Mouse (Mus musculus) T-helper 1 cell (primary cell): Measurements from ENCODE around the gene Fam92b.

Source experiments
- in situ Hi-C: fragments of 300-600 bp; cut with MboI, MseI; formaldehyde crosslinking; loops from one replicate; pipeline ENCODE4 v1.15.1; 2025; ENCODE audit warnings: high pct_unique_total_duplicates

Fam92b gene

DNA sequence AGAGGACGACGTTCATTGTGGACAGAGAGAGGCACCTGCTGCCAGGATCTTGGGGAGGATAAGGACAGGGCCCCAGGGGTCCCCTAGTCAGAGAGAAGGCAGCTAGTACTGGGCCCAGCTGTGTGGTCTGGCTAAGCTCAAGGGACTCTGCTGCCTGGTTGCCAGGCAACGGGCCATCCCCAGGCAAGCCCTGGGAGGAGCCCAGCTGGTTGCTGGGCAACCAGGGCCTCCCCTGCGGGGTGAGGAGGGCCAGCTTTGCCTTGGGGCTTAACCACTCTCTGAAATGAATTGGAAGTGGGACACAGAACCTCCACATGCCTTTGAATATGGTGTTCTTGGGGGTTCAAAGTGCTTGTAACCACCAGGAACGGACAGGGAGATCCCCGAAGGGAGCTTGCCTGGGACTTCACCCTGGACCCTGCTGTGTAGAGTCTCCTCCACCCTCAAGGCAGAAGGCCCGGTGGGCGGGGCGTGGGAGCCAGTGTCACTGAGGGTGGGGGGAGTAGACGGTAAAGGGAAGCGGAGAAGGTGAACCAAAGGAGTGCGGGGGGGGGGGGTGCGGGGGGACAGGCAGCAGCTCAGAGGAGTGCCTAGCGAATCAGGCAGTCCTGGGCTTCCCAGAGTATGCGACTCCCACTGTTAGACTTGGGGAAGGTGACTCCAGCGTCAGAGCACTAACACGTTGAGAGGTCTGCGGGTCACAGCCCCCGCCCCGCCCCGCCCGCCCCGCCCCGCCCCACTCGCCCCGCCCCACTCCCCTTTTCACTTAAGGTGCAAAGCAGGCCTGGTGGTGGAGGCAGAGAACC is at the start of gene Fam92b:
Gene Fam92b, minus strand, starts transcription at position 149 of the 806 bp plus-strand sequence.
- in situ Hi-C loops = no loop called here

DNA sequence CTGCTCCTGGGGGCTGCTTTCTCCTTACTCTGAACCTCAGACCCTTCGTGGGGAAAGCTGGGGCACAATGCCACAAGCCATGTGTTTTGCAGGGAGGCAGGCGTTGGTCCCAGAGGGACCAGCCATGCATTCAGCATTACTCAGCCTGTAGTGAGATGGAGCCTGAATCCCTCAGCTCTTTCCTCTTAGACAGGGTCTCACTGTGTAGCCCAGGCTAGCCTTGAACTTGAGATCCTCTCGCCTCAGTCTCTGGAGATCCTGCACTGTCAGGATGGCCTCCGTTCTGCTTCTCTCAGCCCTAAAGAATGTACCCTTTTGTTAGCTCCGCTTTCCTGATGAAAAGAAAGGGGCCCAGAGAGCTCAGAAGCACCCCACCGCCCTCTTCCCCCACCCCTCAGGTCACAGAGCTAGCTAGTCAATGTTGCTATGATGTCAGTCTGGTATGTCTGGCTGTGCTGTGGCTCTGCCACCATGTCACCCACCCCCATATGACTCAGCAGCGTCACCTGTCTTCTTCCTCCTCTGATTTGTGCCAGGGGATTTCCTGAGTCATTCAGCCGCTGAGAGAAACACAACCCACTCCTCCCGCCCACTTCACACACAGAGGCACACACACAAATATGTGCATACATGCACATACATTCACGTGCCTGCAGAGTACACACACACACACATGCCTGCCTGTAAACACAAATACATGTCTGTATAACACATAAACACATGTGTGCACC is 48.3 kb upstream of the Fam92b start:
- in situ Hi-C loops = no loop called here

GRCm38 (mm10) chr8:120224521-120225420 is 47.5 kb upstream of the Fam92b start:
- in situ Hi-C loops = no loop called here

DNA sequence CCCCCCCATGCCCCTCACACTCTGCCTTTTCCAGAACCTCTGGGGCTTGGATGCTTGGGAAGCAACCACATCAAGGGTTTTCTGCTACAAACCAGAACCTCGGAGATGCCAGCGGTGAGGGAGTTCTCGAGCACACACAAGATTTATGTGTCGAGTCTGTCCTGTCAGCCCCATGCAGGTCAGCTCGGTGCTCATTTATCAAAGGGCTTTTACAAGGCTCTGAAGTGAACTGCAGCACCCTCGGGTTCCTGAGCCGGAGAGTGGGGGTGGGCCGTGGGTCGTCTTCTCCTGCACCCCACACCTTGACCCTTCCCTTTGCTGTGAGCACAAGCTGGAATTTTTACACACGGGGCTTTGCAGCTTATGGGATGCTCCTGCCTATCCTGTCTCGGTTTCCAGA is 45.3 kb upstream of the Fam92b start:
- in situ Hi-C loops = no loop called here

- in situ Hi-C loops = no loop called here
These were observed 39.9 kb upstream of the Fam92b start for GRCm38 (mm10) chr8:120216855-120217830.

- in situ Hi-C loops = no loop called here
These were observed 38.3 kb upstream of the Fam92b start for GRCm38 (mm10) chr8:120215416-120216141.

DNA sequence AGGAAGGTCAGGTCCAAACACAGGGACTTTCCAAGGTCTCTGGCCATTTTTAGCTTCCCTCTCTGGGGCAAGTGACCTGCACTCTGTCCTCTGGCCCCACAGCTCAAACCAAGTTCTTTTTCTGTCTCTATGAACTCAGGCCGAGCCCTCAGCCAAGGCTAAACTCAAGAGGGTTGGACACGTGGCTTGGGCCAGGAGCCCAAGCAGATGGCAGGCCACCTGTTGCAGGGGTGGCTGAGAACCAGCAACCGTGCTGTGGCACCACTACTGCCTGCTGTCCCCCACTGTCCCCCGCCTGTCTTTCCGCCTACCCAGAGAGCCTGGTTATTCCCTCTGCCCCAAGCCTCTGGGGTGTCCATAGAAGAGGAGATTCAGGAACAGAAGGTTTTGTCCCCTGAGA is 36.7 kb upstream of the Fam92b start:
- in situ Hi-C loops = no loop called here

GRCm38 (mm10) chr8:120213229-120213628 is 36.0 kb upstream of the Fam92b start:
- in situ Hi-C loops = no loop called here

DNA sequence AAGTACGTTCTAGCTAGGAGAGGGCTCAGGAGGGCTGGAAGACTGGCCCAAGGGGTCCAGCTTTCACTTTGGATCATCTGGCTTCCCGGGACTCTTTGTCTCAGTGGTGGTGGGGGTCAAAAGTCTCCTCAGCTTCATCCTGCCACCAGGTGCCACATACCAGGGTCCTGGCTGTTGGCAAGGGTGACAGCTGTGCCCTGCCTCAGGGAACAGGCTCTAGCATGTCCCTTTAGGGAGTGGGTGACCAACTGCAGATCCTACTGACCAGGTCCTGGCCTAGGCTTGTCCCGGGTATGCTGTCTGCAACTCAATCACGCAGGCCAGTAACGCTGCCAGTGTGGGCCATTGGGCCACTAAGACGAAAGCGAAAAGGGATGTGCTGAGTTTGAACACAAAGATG is 35.3 kb upstream of the Fam92b start:
- in situ Hi-C loops = no loop called here

- in situ Hi-C loops = no loop called here
These were observed 34.1 kb upstream of the Fam92b start for GRCm38 (mm10) chr8:120211345-120211744.

DNA sequence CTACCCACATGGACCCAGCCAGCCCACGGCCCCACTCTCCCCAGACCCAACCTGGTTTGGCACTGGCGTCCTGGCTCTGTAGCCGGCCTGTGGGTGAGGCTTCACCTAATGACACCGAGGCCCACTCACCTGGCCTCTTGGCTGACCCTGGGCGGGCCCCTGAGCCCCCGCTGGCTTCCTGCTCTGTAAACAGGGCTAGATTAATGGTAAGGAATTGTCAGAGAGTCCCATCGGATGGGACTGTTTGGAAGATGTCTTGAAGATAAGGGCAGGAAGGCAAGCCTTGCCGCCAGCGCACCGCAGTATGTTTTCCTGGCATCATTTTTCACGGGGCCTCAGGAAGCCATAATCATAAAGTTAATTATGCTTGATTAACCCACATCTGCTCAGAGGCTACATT is 30.8 kb upstream of the Fam92b start:
- in situ Hi-C loops = no loop called here

DNA sequence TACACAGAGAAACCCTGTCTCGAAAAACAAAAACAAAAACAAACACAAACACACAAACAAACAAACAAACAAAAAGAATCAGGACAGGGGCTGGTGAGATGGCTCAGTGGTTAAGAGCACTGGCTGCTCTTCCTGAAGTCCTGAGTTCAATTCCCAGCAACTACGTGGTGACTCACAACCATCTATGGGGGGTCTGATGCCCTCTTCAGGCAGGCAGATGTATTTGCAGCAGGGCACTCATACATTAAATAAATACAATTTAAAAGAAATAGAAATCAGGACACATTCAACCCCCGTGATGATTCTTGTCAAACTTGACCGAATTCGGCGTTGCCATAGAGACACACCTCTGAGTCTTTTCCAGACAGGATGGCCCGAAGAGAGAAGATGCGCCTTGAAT is 30.1 kb upstream of the Fam92b start:
- in situ Hi-C loops = no loop called here

GRCm38 (mm10) chr8:120205916-120206315 is 28.6 kb upstream of the Fam92b start:
- in situ Hi-C loops = no loop called here

DNA sequence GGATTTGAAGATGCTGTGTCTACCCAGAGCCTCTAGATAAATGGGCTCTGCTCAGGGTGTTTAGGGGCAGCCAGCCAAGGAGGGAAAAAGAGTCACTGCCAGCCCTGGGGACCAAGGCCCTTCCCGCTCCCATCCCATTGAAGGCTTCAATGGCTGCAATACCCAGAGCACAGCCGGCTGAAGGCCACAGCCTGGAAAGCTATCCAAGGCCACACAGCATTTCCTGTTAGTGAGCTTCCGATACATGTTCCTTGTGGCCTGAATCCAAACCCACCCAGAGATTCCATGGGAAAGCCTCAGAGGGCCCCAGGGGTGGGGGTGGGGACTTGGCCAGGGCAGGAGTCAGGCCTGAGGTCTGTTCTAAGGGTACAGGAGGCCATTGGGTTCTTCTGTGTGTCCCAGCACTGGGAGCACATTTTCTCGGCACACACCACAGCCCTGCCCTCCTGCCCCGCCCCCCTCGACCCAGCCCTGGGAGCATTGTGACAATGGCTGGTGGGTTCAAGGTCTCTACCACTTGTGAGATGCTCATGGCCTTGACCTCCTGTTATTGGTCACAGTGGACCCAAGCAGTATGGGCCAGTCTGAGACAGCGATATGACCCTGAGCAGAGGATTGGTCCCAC is 27.6 kb upstream of the Fam92b start:
- in situ Hi-C loops = no loop called here

GRCm38 (mm10) chr8:120202546-120202945 is 25.3 kb upstream of the Fam92b start:
- in situ Hi-C loops = no loop called here

- in situ Hi-C loops = no loop called here
These were observed 24.1 kb upstream of the Fam92b start for GRCm38 (mm10) chr8:120201351-120201750.

- in situ Hi-C loops = no loop called here
These were observed 14.9 kb upstream of the Fam92b start for GRCm38 (mm10) chr8:120192118-120192517.

DNA sequence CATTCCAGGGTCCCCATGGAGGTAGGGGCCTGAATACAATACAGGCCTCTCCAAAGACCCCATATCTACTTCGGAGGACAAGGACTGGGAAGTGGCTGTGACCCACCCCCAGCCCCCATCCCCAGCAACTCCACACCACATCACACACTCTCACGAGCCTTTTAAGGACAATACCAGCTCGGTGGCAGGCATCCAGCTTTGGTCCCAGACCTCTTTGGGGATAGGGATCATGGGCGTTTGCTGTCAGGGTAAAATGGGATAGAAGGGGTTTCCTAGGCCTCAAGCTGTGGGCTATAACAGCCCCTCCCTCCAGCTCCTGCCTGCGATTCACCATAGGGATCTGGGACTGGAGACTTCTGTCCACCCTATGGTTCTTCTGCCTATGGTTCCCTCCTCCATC is 14.4 kb upstream of the Fam92b start:
- in situ Hi-C loops = no loop called here

GRCm38 (mm10) chr8:120190810-120191413 is 13.6 kb upstream of the Fam92b start:
- in situ Hi-C loops = no loop called here
